Mouse (Mus musculus): ENCODE data around the gene Gldn. TPM values are rescaled to one million over a fixed set of nuclear protein-coding genes. Genes with fewer than 3 reads are reported as not detected.
A peak's percentile ranks its signal among the peaks of the same experiment; 100 is the strongest.

Gldn gene
- under 1 TPM; 0.43 to 0.85 TPM for total RNA-seq (2021)
- long read RNA-seq, experiment 1, result 0 reads
- long read RNA-seq, experiment 2, result 0 reads

GRCm38 (mm10) chr9:54286331-54286987 is at the start of gene Gldn:
TSS of gene Gldn (plus strand) at chr9:54286486.
- DNase-seq (ENCODE audit: low spot score), result no peak

GRCm38 (mm10) chr9:54244869-54245665 is 41.2 kb upstream of the Gldn start:
- no peak for DNase-seq (ENCODE audit: low spot score)

- no peak for DNase-seq (ENCODE audit: low spot score)
Measured at GRCm38 (mm10) chr9:54264754-54265153, 21.5 kb upstream of the Gldn start.

GRCm38 (mm10) chr9:54268010-54268409 is 18.3 kb upstream of the Gldn start, which contains the start of gene Cyp19a1:
TSS of gene Cyp19a1 (minus strand) at chr9:54268110.
- DNase-seq (ENCODE audit: low spot score), result no peak

GRCm38 (mm10) chr9:54269987-54270386 is 16.3 kb upstream of the Gldn start:
- DNase-seq (ENCODE audit: low spot score), result no peak

- DNase-seq (ENCODE audit: low spot score), result no peak
Measured at GRCm38 (mm10) chr9:54270889-54271288, 15.4 kb upstream of the Gldn start.

- no peak for DNase-seq (ENCODE audit: low spot score)
Measured at GRCm38 (mm10) chr9:54275283-54275682, 11.0 kb upstream of the Gldn start.

GRCm38 (mm10) chr9:54279046-54279589 is 7.2 kb upstream of the Gldn start:
- DNase-seq (ENCODE audit: low spot score), result no peak

- no peak for DNase-seq (ENCODE audit: low spot score)
Measured at GRCm38 (mm10) chr9:54287804-54288203, 1.5 kb downstream of the Gldn start.

GRCm38 (mm10) chr9:54299389-54299788 is 13.1 kb downstream of the Gldn start:
- DNase-seq (ENCODE audit: low spot score), result no peak

- no peak for DNase-seq (ENCODE audit: low spot score)
Measured at GRCm38 (mm10) chr9:54299792-54300191, 13.5 kb downstream of the Gldn start.

GRCm38 (mm10) chr9:54301255-54301654 is 15.0 kb downstream of the Gldn start:
- DNase-seq (ENCODE audit: low spot score), result peak; percentile 38

GRCm38 (mm10) chr9:54308209-54308608 is 21.9 kb downstream of the Gldn start:
- DNase-seq (ENCODE audit: low spot score), result no peak

- no peak for DNase-seq (ENCODE audit: low spot score)
Measured at GRCm38 (mm10) chr9:54308751-54309358, 22.6 kb downstream of the Gldn start.

GRCm38 (mm10) chr9:54316363-54316762 is 30.1 kb downstream of the Gldn start:
- no peak for DNase-seq (ENCODE audit: low spot score)

GRCm38 (mm10) chr9:54323456-54323855 is 37.2 kb downstream of the Gldn start:
- peak; percentile 3 for DNase-seq (ENCODE audit: low spot score)

GRCm38 (mm10) chr9:54329201-54329600 is 42.9 kb downstream of the Gldn start:
- no peak for DNase-seq (ENCODE audit: low spot score)

- no peak for DNase-seq (ENCODE audit: low spot score)
Measured at GRCm38 (mm10) chr9:54335582-54335981, 49.3 kb downstream of the Gldn start.

- peak; percentile 25 for DNase-seq (ENCODE audit: low spot score)
Measured at GRCm38 (mm10) chr9:54336532-54337144, 50.4 kb downstream of the Gldn start.

- no peak for DNase-seq (ENCODE audit: low spot score)
Measured at GRCm38 (mm10) chr9:54342026-54342425, 55.7 kb downstream of the Gldn start.

- DNase-seq (ENCODE audit: low spot score), result no peak
Measured at GRCm38 (mm10) chr9:54356756-54357155, 70.5 kb downstream of the Gldn start.

All from gastrocnemius, adult 18-20 months (tissue).